Mouse (Mus musculus) MEL (cell line): ENCODE results near the gene Ppfibp2. TPM values are rescaled to one million over a fixed set of nuclear protein-coding genes. Genes with fewer than 3 reads are reported as not detected.

Experiments
- DNase-seq: peaks from one replicate; pipeline ENCODE4 v3.0.0; 2011; ENCODE audit warnings: low read depth, low spot score
- H3K27ac ChIP-seq: 2 replicates; pipeline ENCODE4 v1.5.1; 2012; ENCODE audit warnings: low read depth, mild to moderate bottlenecking, control low read depth, low read length, moderate library complexity; ENCODE audit not compliant: control insufficient read depth
- H3K27me3 ChIP-seq, 2 experiments: fragments of 150-350 bp in 1 of 2; sonication (generic) in 1 of 2; 2 replicates each; pipeline ENCODE4 v1.6.1; 2012; ENCODE audit warnings: low read length in 2 of 2, mild to moderate bottlenecking in 2 of 2, improper control_type of control experiment in 1 of 2, moderate library complexity in 1 of 2; ENCODE audit not compliant: insufficient read depth in 2 of 2, control insufficient read depth in 1 of 2
- H3K36me3 ChIP-seq, 2 experiments: 2 replicates each; pipeline ENCODE4 v1.6.1; 2012 to 2014; ENCODE audit warnings: low read length in 2 of 2, improper control_type of control experiment in 1 of 2, inconsistent platforms in 1 of 2, mild to moderate bottlenecking in 1 of 2; ENCODE audit not compliant: insufficient read depth in 2 of 2, control insufficient read depth in 1 of 2
- H3K4me1 ChIP-seq, 2 experiments: fragments of 150-350 bp in 1 of 2; sonication (generic) in 1 of 2; 2 replicates each; pipeline ENCODE4 v1.6.1; 2012; ENCODE audit warnings: low read length in 2 of 2, improper control_type of control experiment in 1 of 2, mild to moderate bottlenecking in 1 of 2; ENCODE audit not compliant: insufficient read depth in 2 of 2, control insufficient read depth in 1 of 2
- H3K4me3 ChIP-seq, 2 experiments: fragments of 150-350 bp in 1 of 2; sonication (generic) in 1 of 2; 2 replicates each; pipeline ENCODE4 v1.5.1; 2012; ENCODE audit warnings: low read depth in 2 of 2, low read length in 2 of 2, mild to moderate bottlenecking in 2 of 2, moderate library complexity in 2 of 2, control low read depth in 1 of 2, improper control_type of control experiment in 1 of 2; ENCODE audit not compliant: control insufficient read depth in 1 of 2, insufficient read depth in 1 of 2
- H3K79me2 ChIP-seq: 2 replicates; pipeline ENCODE4 v1.6.1; 2012; ENCODE audit warnings: mild to moderate bottlenecking, low read length, moderate library complexity; ENCODE audit not compliant: control insufficient read depth, poor library complexity, insufficient read depth
- H3K9ac ChIP-seq: 2 replicates; pipeline ENCODE4 v1.6.1; 2012; ENCODE audit warnings: low read depth, mild to moderate bottlenecking, control low read depth, low read length, moderate library complexity; ENCODE audit not compliant: control insufficient read depth, poor library complexity, severe bottlenecking
- H3K9me3 ChIP-seq: fragments of 150-350 bp; sonication (generic); replicated peaks from 2 replicates; pipeline ENCODE4 v1.6.1; 2012; ENCODE audit warnings: mild to moderate bottlenecking, low read length, improper control_type of control experiment, moderate library complexity; ENCODE audit not compliant: insufficient read depth
- CTCF ChIP-seq, 3 experiments: IDR thresholded peaks in 2 of 3; conservative IDR thresholded peaks in 1 of 3; 2 replicates each; pipeline ENCODE4 v1.5.1; 2011 to 2012; ENCODE audit warnings: low read length in 3 of 3, low read depth in 2 of 3, mild to moderate bottlenecking in 2 of 3, improper control_type of control experiment in 1 of 3, inconsistent platforms in 1 of 3, mixed read lengths in 1 of 3, moderate library complexity in 1 of 3; ENCODE audit not compliant: control insufficient read depth in 1 of 3, insufficient read depth in 1 of 3, poor library complexity in 1 of 3, severe bottlenecking in 1 of 3
- E2F4 ChIP-seq: IDR thresholded peaks from 2 replicates; pipeline ENCODE4 v1.6.1; 2011; ENCODE audit warnings: low read depth, low read length, improper control_type of control experiment, borderline replicate concordance
- ETS1 ChIP-seq: IDR thresholded peaks from 2 replicates; pipeline ENCODE4 v1.6.1; 2012; ENCODE audit warnings: low read depth, mild to moderate bottlenecking, inconsistent platforms, low read length, improper control_type of control experiment, moderate library complexity
- GATA1 ChIP-seq: IDR thresholded peaks from 2 replicates; pipeline ENCODE4 v1.6.1; 2011; ENCODE audit warnings: low read depth, low read length, improper control_type of control experiment
- JUND ChIP-seq: IDR thresholded peaks from 2 replicates; pipeline ENCODE4 v1.6.1; 2011; ENCODE audit warnings: low read depth, mild to moderate bottlenecking, improper control_type of control experiment, low read length
- MEF2A ChIP-seq: IDR thresholded peaks from 2 replicates; pipeline ENCODE4 v1.6.1; 2014; ENCODE audit warnings: low read depth, mild to moderate bottlenecking, inconsistent platforms, low read length, improper control_type of control experiment; ENCODE audit not compliant: poor library complexity, insufficient replicate concordance, severe bottlenecking; ENCODE audit errors: extremely low read depth
- POLR2AphosphoS5 ChIP-seq: IDR thresholded peaks from 2 replicates; pipeline ENCODE4 v1.6.1; 2012; ENCODE audit warnings: low read depth, borderline replicate concordance, mild to moderate bottlenecking, inconsistent platforms, low read length, moderate library complexity, mixed read lengths
- RAD21 ChIP-seq: IDR thresholded peaks from 2 replicates; pipeline ENCODE4 v1.6.1; 2011; ENCODE audit warnings: mild to moderate bottlenecking, low read depth, low read length, improper control_type of control experiment
- SMC3 ChIP-seq: IDR thresholded peaks from 2 replicates; pipeline ENCODE4 v1.6.1; 2011; ENCODE audit warnings: low read depth, low read length, improper control_type of control experiment
- ZNF384 ChIP-seq: IDR thresholded peaks from 2 replicates; pipeline ENCODE4 v1.6.1; 2012; ENCODE audit warnings: low read depth, mild to moderate bottlenecking, inconsistent platforms, low read length, improper control_type of control experiment
- polyA plus RNA-seq, 2 experiments: library from polyadenylated mRNA; stranded (reverse) in 1 of 2; unstranded in 1 of 2; fragments of >175 nt in 1 of 2; fragments of >200 nt in 1 of 2; gene quantifications; 2 replicates each; pipeline versions ENCODE4 v1.2.1 to v1.2.4; 2012; ENCODE audit warnings: low replicate concordance in 2 of 2, low read depth in 1 of 2; ENCODE audit not compliant: insufficient read length in 2 of 2, insufficient read depth in 1 of 2, missing spikeins in 1 of 2
- total RNA-seq: library from RNA; depleted of rRNA; stranded (reverse); fragments of 300-350 nt; gene quantifications from 2 replicates; pipeline ENCODE4 v1.2.3, GENCODE M21; 2012

Gene Ppfibp2
- total and polyA plus RNA-seq, 3 experiments = not detected

DNA sequence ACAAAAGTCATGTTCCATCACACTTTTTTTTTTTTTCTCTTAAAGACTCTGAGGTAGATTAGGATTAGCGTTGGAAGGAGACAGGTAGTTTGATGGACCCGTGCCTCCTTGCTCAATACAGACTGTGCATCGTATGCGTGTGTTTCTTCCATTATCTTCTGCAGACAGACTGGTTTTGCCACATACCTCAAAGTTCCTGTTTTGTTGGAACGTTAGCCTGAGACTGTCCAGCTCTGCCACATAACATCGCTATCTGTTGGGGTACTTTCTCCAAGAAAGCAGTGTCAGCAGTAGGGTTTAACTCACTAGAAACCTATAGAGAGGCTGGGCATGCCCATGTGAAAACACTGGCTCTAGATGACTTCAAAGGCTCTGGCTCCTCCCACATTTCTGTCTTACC is 61.4 kb downstream of the Ppfibp2 start:
- no peak overlapping the region for H3K27ac ChIP-seq
- H3K36me3 ChIP-seq = no peaks in the 10 kb centered on the region
- H3K79me2 ChIP-seq = no peaks in the 10 kb centered on the region
- H3K4me3 ChIP-seq = no peak overlapping the region
- no peaks in the 10 kb centered on the region for H3K9me3 ChIP-seq
- H3K9ac ChIP-seq = no peak overlapping the region
- no peaks in the 10 kb centered on the region for H3K4me1 ChIP-seq
- no peak for DNase-seq
- TF ChIP-seq POLR2AphosphoS5 (no peak), ETS1 (no peak), CTCF (IDR thresholded peaks at IDR 0.05 in 2 of 3, conservative IDR thresholded peaks at IDR 0.05 in 1 of 3; ENCODE audit: control insufficient read depth in 1 of 3, insufficient read depth in 1 of 3, low read depth in 2 of 3, low read length in 3 of 3, poor library complexity in 1 of 3, severe bottlenecking in 1 of 3) (no peak), JUND (no peak), MEF2A (no peak), ZNF384 (no peak)
- TF ChIP-seq, all 39 proteins: peak for 0
- H3K27me3 ChIP-seq = no peaks in the 10 kb centered on the region

DNA sequence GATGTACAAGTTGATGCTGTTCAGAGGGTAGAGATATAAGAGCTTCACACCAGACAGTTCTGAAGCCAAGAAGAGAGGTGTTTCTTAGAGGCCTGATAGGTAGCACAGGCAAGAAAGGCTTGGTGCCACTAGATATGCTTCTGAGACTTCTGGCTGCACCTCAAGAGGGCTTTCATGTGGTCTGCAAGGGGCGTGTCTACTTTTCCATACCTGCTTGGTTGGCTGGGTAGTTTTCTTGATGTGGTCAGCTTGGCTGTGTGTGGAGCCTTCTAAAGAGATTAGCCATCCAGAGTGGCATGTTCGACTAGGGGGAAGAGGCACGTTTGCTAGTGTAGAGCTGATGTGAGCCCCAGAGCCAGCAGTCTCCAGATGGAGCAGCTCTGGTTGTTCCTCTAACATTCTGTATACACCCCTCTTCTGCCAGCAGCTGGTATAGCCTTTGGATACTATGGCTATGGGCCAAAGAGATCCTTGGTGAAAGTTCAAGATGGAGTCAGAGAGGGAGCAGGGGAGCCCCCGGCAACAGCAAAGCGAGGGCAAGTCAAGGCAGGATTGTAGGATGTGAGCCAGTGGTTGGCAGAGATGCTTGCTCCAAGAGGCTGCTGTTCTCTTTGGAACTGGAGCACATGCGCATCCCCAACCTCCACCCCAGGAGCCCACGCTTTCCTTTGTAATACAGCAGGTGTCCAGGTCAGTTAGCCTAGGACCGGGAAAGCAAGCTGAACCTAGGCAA is 64.3 kb downstream of the Ppfibp2 start:
- DNase-seq = no peak
- Histone ChIP-seq H3K9ac (no peak overlapping the region), H3K9me3 (no peaks in the 10 kb centered on the region), H3K27ac (no peak overlapping the region), H3K4me1 (no peaks in the 10 kb centered on the region), H3K4me3 (no peak overlapping the region), H3K36me3 (no peaks in the 10 kb centered on the region), H3K79me2 (no peaks in the 10 kb centered on the region), H3K27me3 (no peaks in the 10 kb centered on the region)
- no peak for TF ChIP-seq E2F4

DNA sequence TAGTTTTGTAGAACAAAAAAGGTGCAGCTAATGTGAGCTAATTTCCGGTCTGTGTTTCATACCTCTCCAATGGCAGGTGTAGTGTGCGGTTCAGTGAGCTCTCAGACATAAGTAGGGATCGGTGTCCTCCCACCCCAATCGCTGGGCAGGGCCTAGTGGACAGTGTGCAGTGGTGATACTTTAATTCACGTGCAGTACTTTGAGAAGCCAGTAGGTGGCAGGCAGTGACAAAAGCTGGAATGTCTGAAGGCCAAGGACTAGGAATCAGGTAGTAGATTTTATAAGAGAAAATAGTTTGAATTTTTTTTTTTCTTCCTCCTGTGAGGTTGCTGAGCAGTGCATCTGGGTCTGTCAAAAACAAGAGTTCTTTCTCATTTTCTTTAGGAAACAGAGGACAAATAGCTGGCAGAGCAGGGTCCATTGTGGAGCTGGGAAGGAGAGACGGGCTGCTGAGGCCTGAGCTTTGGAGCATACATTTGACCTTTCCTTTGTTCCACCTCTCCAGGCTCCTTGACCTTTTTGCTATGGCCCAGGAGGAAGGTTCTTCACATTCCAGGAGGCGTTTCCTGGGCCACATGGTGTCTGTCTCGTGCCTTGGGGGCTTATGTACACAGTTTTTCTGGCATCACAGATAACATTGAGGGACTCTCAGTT is 66.3 kb downstream of the Ppfibp2 start:
- no peaks in the 10 kb centered on the region for H3K4me1 ChIP-seq
- H3K9me3 ChIP-seq = no peaks in the 10 kb centered on the region
- no peaks in the 10 kb centered on the region for H3K36me3 ChIP-seq
- no peaks in the 10 kb centered on the region for H3K79me2 ChIP-seq
- TF ChIP-seq RAD21 (peak; percentile 36), CTCF (IDR thresholded peaks at IDR 0.05 in 2 of 3, conservative IDR thresholded peaks at IDR 0.05 in 1 of 3; ENCODE audit: control insufficient read depth in 1 of 3, insufficient read depth in 1 of 3, low read depth in 2 of 3, low read length in 3 of 3, poor library complexity in 1 of 3, severe bottlenecking in 1 of 3) (peak; percentile 13 to 37 (median 25); a peak in 5 of 6 replicates), E2F4 (no peak), SMC3 (peak; percentile 8; the same call in 1 of the 2 replicates), GATA1 (no peak)
- H3K27me3 ChIP-seq = no peaks in the 10 kb centered on the region
- H3K9ac ChIP-seq = no peak overlapping the region
- DNase-seq = peak; percentile 16
- H3K4me3 ChIP-seq = no peak overlapping the region
- no peak overlapping the region for H3K27ac ChIP-seq
